10 mouse cellular contexts compared by ENCODE assay signal in genomic region chr6:146884851-146885250, GRCm38 (mm10). TPM values are rescaled to one million over a fixed set of nuclear protein-coding genes. Genes with fewer than 3 reads are reported as not detected.
DNase-seq lines count a peak whose midpoint lies in the region.
"Had no signal": no experiment of that assay in that cellular context is flagged by ENCODE, and none has a peak within 500 bp of the region (broad histone marks: within the 10 kb centered on the region; RNA-seq: fewer than 3 reads in every experiment).

No protein-coding gene starts in this region.

- DNase-seq in gastrocnemius, postnatal 10 days: peak; percentile 22
- DNase-seq in gastrocnemius, postnatal 4 days (ENCODE audit: low spot score in 2 of 2): no peak
- DNase-seq in right cerebral cortex, adult 18-20 months: peak; percentile 27
- no peak for DNase-seq in right cerebral cortex, postnatal 25 days
- peak; percentile 53 for DNase-seq in kidney, adult 9 months
- DNase-seq in mesoderm, embryonic 11.5 days (ENCODE audit: low read depth, low spot score): peak; percentile 62
- no peak for DNase-seq in urinary bladder, adult 18-20 months (ENCODE audit: low spot score in 2 of 2)
- DNase-seq in adrenal gland, adult 8-10 months: no peak
- DNase-seq: cerebellum, adult 9-10 months had no signal

RNA-seq across cellular contexts. Expression of gene Ppfibp1, which starts 3.4 kb away (rescaled TPM):
- 10 to 100 TPM; 47.9 to 54.9 TPM for total RNA-seq in gastrocnemius, postnatal 10 days (2021)
- total RNA-seq in gastrocnemius, postnatal 4 days (2021): 10 to 100 TPM; 72.1 to 73.6 TPM
- 100 to 1,000 TPM in 2 of 4 experiments, 10 to 100 TPM in 2; 80.0 to 138 (median 105) TPM for total RNA-seq in adrenal gland, adult 8-10 months (2022)

RNA-seq across cellular contexts. Expression of gene Smco2, which starts 34.9 kb away (rescaled TPM):
- total RNA-seq in gastrocnemius, postnatal 10 days (2021): not detected
- total RNA-seq in gastrocnemius, postnatal 4 days (2021): not detected
- not detected for total RNA-seq in adrenal gland, adult 8-10 months (2022)
- total RNA-seq: layer of hippocampus, adult 8-10 months had no signal

Comparison
In these comparisons a context has a peak if more than half of its experiments do, and no peak if none do; other contexts are left out.
1. DNase-seq: peak in gastrocnemius, postnatal 10 days (single experiment), right cerebral cortex, adult 18-20 months (single experiment), kidney, adult 9 months (single experiment) and mesoderm, embryonic 11.5 days (single experiment); none in gastrocnemius, postnatal 4 days (0 of 2), right cerebral cortex, postnatal 25 days (single experiment), urinary bladder, adult 18-20 months (0 of 2) and adrenal gland, adult 8-10 months (single experiment).